Mouse (Mus musculus) cortical plate, adult 2 months (tissue): Measurements from ENCODE around the gene Crocc2. TPM values are rescaled to one million over a fixed set of nuclear protein-coding genes. Genes with fewer than 3 reads are reported as not detected.

Experiments used
- H3K27ac ChIP-seq: fragments of 200-500 bp; 2 replicates; pipeline ENCODE4 v1.5.1; 2012; ENCODE audit warnings: low read length, control low read depth, inconsistent platforms; ENCODE audit not compliant: insufficient read depth
- H3K4me1 ChIP-seq: fragments of 200-500 bp; 2 replicates; pipeline ENCODE4 v1.6.1; 2011; ENCODE audit warnings: low read length; ENCODE audit not compliant: control insufficient read depth, insufficient read depth
- H3K4me3 ChIP-seq: fragments of 200-500 bp; 2 replicates; pipeline ENCODE4 v1.5.1; 2011; ENCODE audit warnings: mild to moderate bottlenecking, low read length, control low read depth; ENCODE audit not compliant: insufficient read depth
- CTCF ChIP-seq: fragments of 200-500 bp; IDR thresholded peaks from 2 replicates; pipeline ENCODE4 v1.5.1; 2011; ENCODE audit warnings: mild to moderate bottlenecking, control low read depth, low read length; ENCODE audit not compliant: insufficient read depth; ENCODE audit errors: extremely low read depth
- POLR2A ChIP-seq: fragments of 200-500 bp; IDR thresholded peaks from 2 replicates; pipeline ENCODE4 v1.6.1; 2011; ENCODE audit warnings: mild to moderate bottlenecking, low read length, control low read depth; ENCODE audit not compliant: insufficient read depth; ENCODE audit errors: extremely low read depth
- polyA plus RNA-seq: library from polyadenylated mRNA; depleted of rRNA; stranded (reverse); fragments of >200 nt; gene quantifications from 2 replicates; pipeline ENCODE4 v1.2.3, GENCODE M21; 2012

The Crocc2 gene
- polyA plus RNA-seq, 1 experiment = 0.29 TPM

- Histone ChIP-seq H3K4me3 (no peak overlapping the region), H3K27ac (no peak overlapping the region), H3K4me1 (peaks cover 2% of the 10 kb centered on the region; the same call in 1 of the 2 replicates)
- no peak for TF ChIP-seq POLR2A
- TF ChIP-seq CTCF = no peak
Measured at GRCm38 (mm10) chr1:93161921-93162320, 6.6 kb upstream of the Crocc2 start.

- peaks cover 2% of the 10 kb centered on the region; the same call in 1 of the 2 replicates for H3K4me1 ChIP-seq
- H3K4me3 ChIP-seq = no peak overlapping the region
- TF ChIP-seq POLR2A = no peak
- no peak for TF ChIP-seq CTCF
- H3K27ac ChIP-seq = no peak overlapping the region
Measured at GRCm38 (mm10) chr1:93162588-93162987, 5.9 kb upstream of the Crocc2 start.

GRCm38 (mm10) chr1:93165447-93165846 lies 3.1 kb upstream of the Crocc2 start:
- Histone ChIP-seq H3K4me1 (no peaks in the 10 kb centered on the region), H3K4me3 (no peak overlapping the region), H3K27ac (no peak overlapping the region)
- no peak for TF ChIP-seq POLR2A
- no peak for TF ChIP-seq CTCF

GRCm38 (mm10) chr1:93166346-93167079 lies 2.0 kb upstream of the Crocc2 start:
- no peak for TF ChIP-seq CTCF
- TF ChIP-seq POLR2A = no peak
- no peaks in the 10 kb centered on the region for H3K4me1 ChIP-seq
- H3K4me3 ChIP-seq = no peak overlapping the region
- H3K27ac ChIP-seq = no peak overlapping the region

- Histone ChIP-seq H3K4me3 (no peak overlapping the region), H3K4me1 (peaks cover 5% of the 10 kb centered on the region), H3K27ac (no peak overlapping the region)
- no peak for TF ChIP-seq CTCF
- TF ChIP-seq POLR2A = no peak
Measured at GRCm38 (mm10) chr1:93173665-93174064, 5.1 kb downstream of the Crocc2 start.

- TF ChIP-seq POLR2A = no peak
- TF ChIP-seq CTCF = peak; percentile 97
- Histone ChIP-seq H3K4me3 (no peak overlapping the region), H3K27ac (no peak overlapping the region), H3K4me1 (peaks cover 5% of the 10 kb centered on the region)
Measured at GRCm38 (mm10) chr1:93174399-93174798, 5.9 kb downstream of the Crocc2 start.

GRCm38 (mm10) chr1:93175849-93176248 lies 7.3 kb downstream of the Crocc2 start:
- H3K27ac ChIP-seq = no peak overlapping the region
- TF ChIP-seq POLR2A = no peak
- no peak for TF ChIP-seq CTCF
- no peak overlapping the region for H3K4me3 ChIP-seq
- peaks cover 5% of the 10 kb centered on the region for H3K4me1 ChIP-seq

- peaks cover 5% of the 10 kb centered on the region for H3K4me1 ChIP-seq
- H3K27ac ChIP-seq = no peak overlapping the region
- H3K4me3 ChIP-seq = peak overlapping the region; percentile 11; the same call in 1 of the 2 replicates
- TF ChIP-seq CTCF = no peak
- no peak for TF ChIP-seq POLR2A
Measured at GRCm38 (mm10) chr1:93176525-93177332, 8.2 kb downstream of the Crocc2 start.

GRCm38 (mm10) chr1:93182281-93182680 lies 13.8 kb downstream of the Crocc2 start:
- Histone ChIP-seq H3K4me3 (no peak overlapping the region), H3K4me1 (no peaks in the 10 kb centered on the region), H3K27ac (no peak overlapping the region)
- no peak for TF ChIP-seq POLR2A
- TF ChIP-seq CTCF = no peak

GRCm38 (mm10) chr1:93184071-93184828 lies 15.7 kb downstream of the Crocc2 start:
- Histone ChIP-seq H3K27ac (no peak overlapping the region), H3K4me1 (no peaks in the 10 kb centered on the region), H3K4me3 (no peak overlapping the region)
- TF ChIP-seq POLR2A (no peak), CTCF (no peak)
